Mouse (Mus musculus) C2C12 (cell line): ENCODE results near the gene Gria2. TPM values are rescaled to one million over a fixed set of nuclear protein-coding genes. Genes with fewer than 3 reads are reported as not detected.

Source experiments
- H3K27me3 ChIP-seq: one replicate; pipeline ENCODE4 v1.6.1; 2011; ENCODE audit not compliant: control insufficient read depth, insufficient read depth, insufficient read length
- H3K36me3 ChIP-seq: one replicate; pipeline ENCODE4 v1.6.1; 2011; ENCODE audit not compliant: control insufficient read depth, insufficient read depth
- H3K4me3 ChIP-seq: one replicate; pipeline ENCODE4 v1.5.1; 2011; ENCODE audit warnings: mild to moderate bottlenecking, control low read depth; ENCODE audit not compliant: poor library complexity, insufficient read depth, severe bottlenecking
- H3K79me2 ChIP-seq: one replicate; pipeline ENCODE4 v1.6.1; 2011; ENCODE audit not compliant: control insufficient read depth, insufficient read depth
- H3K79me3 ChIP-seq: one replicate; pipeline ENCODE4 v1.6.1; 2011; ENCODE audit warnings: low read depth, control low read depth
- H3ac ChIP-seq: one replicate; pipeline ENCODE3; 2011; ENCODE audit warnings: low read depth; ENCODE audit not compliant: control insufficient read depth, insufficient read length
- CEBPB ChIP-seq: IDR thresholded peaks from one replicate; pipeline ENCODE4 v1.6.1; 2011; ENCODE audit warnings: low read depth, mild to moderate bottlenecking, control low read depth, moderate library complexity
- CTCF ChIP-seq: IDR thresholded peaks from one replicate; pipeline ENCODE4 v1.5.1; 2011; ENCODE audit not compliant: control insufficient read depth, insufficient read depth, insufficient read length
- FOSL1 ChIP-seq: IDR thresholded peaks from one replicate; pipeline ENCODE4 v1.8.0; 2011; ENCODE audit warnings: mild to moderate bottlenecking, low read length; ENCODE audit not compliant: poor library complexity, insufficient read depth, severe bottlenecking
- MAX ChIP-seq: IDR thresholded peaks from one replicate; pipeline ENCODE4 v1.6.1; 2011; ENCODE audit warnings: mild to moderate bottlenecking, control low read depth
- MYOD1 ChIP-seq: IDR thresholded peaks from one replicate; pipeline ENCODE4 v1.6.1; 2011; ENCODE audit warnings: low read depth; ENCODE audit not compliant: control insufficient read depth, insufficient read length
- MYOG ChIP-seq: IDR thresholded peaks from one replicate; pipeline ENCODE4 v1.6.1; 2011; ENCODE audit not compliant: control insufficient read depth, insufficient read length; ENCODE audit errors: extremely low read depth
- USF1 ChIP-seq: IDR thresholded peaks from one replicate; pipeline ENCODE4 v1.6.1; 2011; ENCODE audit warnings: low read depth, mild to moderate bottlenecking, control low read depth, moderate library complexity
- long read RNA-seq, 2 experiments: library from polyadenylated mRNA; unstranded; transcript quantifications; one replicate each; pipeline ENCODE4 v2.0.0; 2019 to 2020
- polyA plus RNA-seq: library from polyadenylated mRNA; unstranded; fragments of >200 nt; fragmentation: generic; extraction: Trizol; gene quantifications from one replicate; pipeline ENCODE4 v1.2.1, GENCODE M21; 2012; ENCODE audit warnings: missing spikeins

The Gria2 gene
- polyA plus RNA-seq = not detected
- long read RNA-seq, experiment 1 = 0 reads
- long read RNA-seq, experiment 2 = 0 reads

GRCm38 (mm10) chr3:80802596-80803081 lies at the start of gene Gria2:
Gene Gria2, minus strand, starts transcription at chr3:80802835.
- TF ChIP-seq USF1 (no peak), CTCF (no peak), MYOG (no peak), MAX (no peak), FOSL1 (no peak), MYOD1 (no peak), CEBPB (no peak)
- Histone ChIP-seq H3K4me3 (no peak within 1 kb of the TSS), H3K27me3 (peaks cover 18% of the 10 kb centered on the region), H3ac (no peak within 1 kb of the TSS), H3K79me3 (no peaks in the 10 kb centered on the region), H3K36me3 (no peaks in the 10 kb centered on the region), H3K79me2 (no peaks in the 10 kb centered on the region)

GRCm38 (mm10) chr3:80850947-80851346 lies 48.3 kb upstream of the Gria2 start:
- no peak overlapping the region for H3ac ChIP-seq
- H3K79me2 ChIP-seq = no peaks in the 10 kb centered on the region
- no peak for TF ChIP-seq MYOD1
- no peak for TF ChIP-seq FOSL1
- H3K27me3 ChIP-seq = no peaks in the 10 kb centered on the region
- H3K79me3 ChIP-seq = no peaks in the 10 kb centered on the region
- no peaks in the 10 kb centered on the region for H3K36me3 ChIP-seq
- H3K4me3 ChIP-seq = no peak overlapping the region

GRCm38 (mm10) chr3:80845634-80846033 lies 43.0 kb upstream of the Gria2 start:
- no peaks in the 10 kb centered on the region for H3K36me3 ChIP-seq
- no peaks in the 10 kb centered on the region for H3K79me3 ChIP-seq
- H3K27me3 ChIP-seq = no peaks in the 10 kb centered on the region
- TF ChIP-seq MYOG (no peak), FOSL1 (no peak), USF1 (no peak), MYOD1 (no peak), CEBPB (no peak), CTCF (no peak), MAX (no peak)
- H3ac ChIP-seq = no peak overlapping the region
- H3K79me2 ChIP-seq = no peaks in the 10 kb centered on the region
- no peak overlapping the region for H3K4me3 ChIP-seq

GRCm38 (mm10) chr3:80839845-80840244 lies 37.2 kb upstream of the Gria2 start:
- Histone ChIP-seq H3K4me3 (no peak overlapping the region), H3K79me2 (no peaks in the 10 kb centered on the region), H3K79me3 (no peaks in the 10 kb centered on the region), H3K36me3 (no peaks in the 10 kb centered on the region), H3ac (no peak overlapping the region), H3K27me3 (no peaks in the 10 kb centered on the region)
- TF ChIP-seq MYOG (no peak), USF1 (no peak), FOSL1 (no peak), MYOD1 (no peak)

GRCm38 (mm10) chr3:80837583-80837982 lies 34.9 kb upstream of the Gria2 start:
- Histone ChIP-seq H3K36me3 (no peaks in the 10 kb centered on the region), H3K79me2 (no peaks in the 10 kb centered on the region), H3K27me3 (no peaks in the 10 kb centered on the region), H3K79me3 (no peaks in the 10 kb centered on the region), H3ac (no peak overlapping the region), H3K4me3 (no peak overlapping the region)
- TF ChIP-seq FOSL1 (no peak), CEBPB (no peak), MYOG (no peak), MAX (no peak), MYOD1 (no peak), CTCF (no peak), USF1 (no peak)

GRCm38 (mm10) chr3:80823975-80824374 lies 21.3 kb upstream of the Gria2 start:
- no peak for TF ChIP-seq USF1
- Histone ChIP-seq H3K79me2 (no peaks in the 10 kb centered on the region), H3K27me3 (no peaks in the 10 kb centered on the region), H3K4me3 (no peak overlapping the region), H3ac (no peak overlapping the region), H3K79me3 (no peaks in the 10 kb centered on the region), H3K36me3 (no peaks in the 10 kb centered on the region)

- Histone ChIP-seq H3K79me2 (no peaks in the 10 kb centered on the region), H3K36me3 (no peaks in the 10 kb centered on the region), H3K27me3 (no peaks in the 10 kb centered on the region), H3K4me3 (no peak overlapping the region), H3K79me3 (no peaks in the 10 kb centered on the region), H3ac (no peak overlapping the region)
- TF ChIP-seq FOSL1 (no peak), MYOD1 (no peak), CTCF (no peak), MYOG (no peak), CEBPB (no peak), MAX (no peak), USF1 (no peak)
Measured at GRCm38 (mm10) chr3:80818619-80819018, 16.0 kb upstream of the Gria2 start.
